Mouse (Mus musculus): Measurements from ENCODE around the gene Bnip2. TPM values are rescaled to one million over a fixed set of nuclear protein-coding genes. Genes with fewer than 3 reads are reported as not detected.

The Bnip2 gene
- polyA plus RNA-seq, 1 experiment from 2014 or later, result 116 TPM

- in situ Hi-C loops (cut with MboI; ENCODE audit: low pct_unique_long_range_greater_than_20kb), result no loop called here
- H3K27me3 ChIP-seq, result no peaks in the 10 kb centered on the region
- no peak for DNase-seq (ENCODE audit: low read depth, low spot score)
- TF ChIP-seq CTCF (IDR thresholded peaks at IDR 0.05), result no peak
- ATAC-seq, result no peak
- POLR2A ChIA-PET, result interaction anchor here (0.5 to 1.1 kb wide), 3 partner anchors 12 to 23 kb away, joined by 4 read pairs; no protein-coding TSS in a partner anchor
- CTCF ChIA-PET, result interaction anchor here (1.0 kb wide), 1 partner anchor 14 kb away, joined by 3 read pairs; no protein-coding TSS in a partner anchor
Observed at GRCm38 (mm10) chr9:70044865-70045264, 55.6 kb downstream of the Bnip2 start.

GRCm38 (mm10) chr9:70046255-70046654 lies 57.0 kb downstream of the Bnip2 start:
- CTCF ChIA-PET, result no interaction called here
- ATAC-seq (no peak), DNase-seq (ENCODE audit: low read depth, low spot score) (no peak)
- TF ChIP-seq CTCF (IDR thresholded peaks at IDR 0.05), result no peak
- in situ Hi-C loops (cut with MboI; ENCODE audit: low pct_unique_long_range_greater_than_20kb), result no loop called here
- no peaks in the 10 kb centered on the region for H3K27me3 ChIP-seq
- POLR2A ChIA-PET, result no interaction called here

GRCm38 (mm10) chr9:70047839-70048238 lies 58.6 kb downstream of the Bnip2 start:
- ATAC-seq (peak; percentile 86), DNase-seq (ENCODE audit: low read depth, low spot score) (peak; percentile 43)
- ChIA-PET POLR2A (no interaction called here), CTCF (interaction anchor here (0.9 to 2.5 kb wide), 6 partner anchors 12 to 29 kb away, joined by 3 to 9 read pairs (median 4); no protein-coding TSS in a partner anchor)
- TF ChIP-seq CTCF (IDR thresholded peaks at IDR 0.05), result peak; percentile 9
- in situ Hi-C loops (cut with MboI; ENCODE audit: low pct_unique_long_range_greater_than_20kb), result no loop called here
- no peaks in the 10 kb centered on the region for H3K27me3 ChIP-seq

- in situ Hi-C loops (cut with MboI; ENCODE audit: low pct_unique_long_range_greater_than_20kb), result no loop called here
- ChIA-PET CTCF (interaction anchor here (1.1 to 2.5 kb wide), 5 partner anchors 12 to 29 kb away, joined by 3 to 9 read pairs (median 4); no protein-coding TSS in a partner anchor), POLR2A (no interaction called here)
- H3K27me3 ChIP-seq, result no peaks in the 10 kb centered on the region
- no peak for TF ChIP-seq CTCF (IDR thresholded peaks at IDR 0.05)
- DNase-seq (ENCODE audit: low read depth, low spot score) (no peak), ATAC-seq (peak; percentile 9)
Observed at GRCm38 (mm10) chr9:70048280-70048679, 59.0 kb downstream of the Bnip2 start.

GRCm38 (mm10) chr9:70048751-70049415 lies 59.6 kb downstream of the Bnip2 start:
- no peak for DNase-seq (ENCODE audit: low read depth, low spot score)
- no peak for TF ChIP-seq CTCF (IDR thresholded peaks at IDR 0.05)
- no peaks in the 10 kb centered on the region for H3K27me3 ChIP-seq
- in situ Hi-C loops (cut with MboI; ENCODE audit: low pct_unique_long_range_greater_than_20kb), result no loop called here
- ChIA-PET POLR2A (interaction anchor here (0.7 kb wide), 1 partner anchor 10 kb away, joined by 4 read pairs; no protein-coding TSS in a partner anchor), CTCF (interaction anchor here (1.3 to 2.5 kb wide), 5 partner anchors 13 to 36 kb away, joined by 3 to 9 read pairs (median 5); no protein-coding TSS in a partner anchor)
- no peak for ATAC-seq

GRCm38 (mm10) chr9:70049416-70049783 lies 60.1 kb downstream of the Bnip2 start:
- no peaks in the 10 kb centered on the region for H3K27me3 ChIP-seq
- ChIA-PET POLR2A (interaction anchor here (0.6 to 0.7 kb wide), 2 partner anchors 8 to 10 kb away, joined by 3 to 4 read pairs; no protein-coding TSS in a partner anchor), CTCF (interaction anchor here (1.3 kb wide), 1 partner anchor 36 kb away, joined by 6 read pairs; no protein-coding TSS in a partner anchor)
- TF ChIP-seq CTCF (IDR thresholded peaks at IDR 0.05), result no peak
- no peak for DNase-seq (ENCODE audit: low read depth, low spot score)
- in situ Hi-C loops (cut with MboI; ENCODE audit: low pct_unique_long_range_greater_than_20kb), result no loop called here
- ATAC-seq, result no peak

- TF ChIP-seq CTCF (IDR thresholded peaks at IDR 0.05), result no peak
- H3K27me3 ChIP-seq, result no peaks in the 10 kb centered on the region
- in situ Hi-C loops (cut with MboI; ENCODE audit: low pct_unique_long_range_greater_than_20kb), result no loop called here
- DNase-seq (ENCODE audit: low read depth, low spot score) (no peak), ATAC-seq (no peak)
- ChIA-PET POLR2A (interaction anchor here (0.6 to 0.7 kb wide), 2 partner anchors 8 to 11 kb away, joined by 3 to 4 read pairs; no protein-coding TSS in a partner anchor), CTCF (interaction anchor here (1.3 kb wide), 1 partner anchor 37 kb away, joined by 6 read pairs; no protein-coding TSS in a partner anchor)
Observed at GRCm38 (mm10) chr9:70049839-70050238, 60.6 kb downstream of the Bnip2 start.

- ChIA-PET POLR2A (interaction anchor here (0.5 to 0.7 kb wide), 2 partner anchors 9 to 572 kb away, joined by 3 to 5 read pairs; no protein-coding TSS in a partner anchor), CTCF (interaction anchor here (1.2 kb wide), 1 partner anchor 9 kb away, joined by 3 read pairs; no protein-coding TSS in a partner anchor)
- TF ChIP-seq CTCF (IDR thresholded peaks at IDR 0.05), result no peak
- no peak for DNase-seq (ENCODE audit: low read depth, low spot score)
- no peaks in the 10 kb centered on the region for H3K27me3 ChIP-seq
- in situ Hi-C loops (cut with MboI; ENCODE audit: low pct_unique_long_range_greater_than_20kb), result no loop called here
- ATAC-seq, result no peak
Observed at GRCm38 (mm10) chr9:70052730-70053129, 63.5 kb downstream of the Bnip2 start.

- TF ChIP-seq CTCF (IDR thresholded peaks at IDR 0.05), result no peak
- in situ Hi-C loops (cut with MboI; ENCODE audit: low pct_unique_long_range_greater_than_20kb), result no loop called here
- H3K27me3 ChIP-seq, result no peaks in the 10 kb centered on the region
- ATAC-seq (no peak), DNase-seq (ENCODE audit: low read depth, low spot score) (no peak)
- POLR2A ChIA-PET, result interaction anchor here (0.7 kb wide), 1 partner anchor 9 kb away, joined by 3 read pairs; no protein-coding TSS in a partner anchor
- CTCF ChIA-PET, result interaction anchor here (1.2 kb wide), 1 partner anchor 9 kb away, joined by 3 read pairs; no protein-coding TSS in a partner anchor
Observed at GRCm38 (mm10) chr9:70053411-70053810, 64.1 kb downstream of the Bnip2 start.

Other genes starting within 250 kb of the Bnip2 start
- gene Foxb1, start 228.5 kb upstream of the Bnip2 start, polyA plus RNA-seq (2021), result not detected
- 85.6 TPM for gene Gtf2a2, start 23.1 kb downstream of the Bnip2 start, polyA plus RNA-seq (2021)
- gene Gcnt3, start 48.6 kb downstream of the Bnip2 start, polyA plus RNA-seq (2021), result 0.17 TPM
- gene Fam81a, start 153.1 kb downstream of the Bnip2 start, polyA plus RNA-seq (2021), result 64.4 TPM
- gene Myo1e, start 217.9 kb downstream of the Bnip2 start, polyA plus RNA-seq (2021), result 78.5 TPM

All from Patski (cell line).